Mouse (Mus musculus): Measurements from ENCODE around the gene Clec4f. TPM values are rescaled to one million over a fixed set of nuclear protein-coding genes. Genes with fewer than 3 reads are reported as not detected.

Gene Clec4f
- total RNA-seq (2021): not detected

DNA sequence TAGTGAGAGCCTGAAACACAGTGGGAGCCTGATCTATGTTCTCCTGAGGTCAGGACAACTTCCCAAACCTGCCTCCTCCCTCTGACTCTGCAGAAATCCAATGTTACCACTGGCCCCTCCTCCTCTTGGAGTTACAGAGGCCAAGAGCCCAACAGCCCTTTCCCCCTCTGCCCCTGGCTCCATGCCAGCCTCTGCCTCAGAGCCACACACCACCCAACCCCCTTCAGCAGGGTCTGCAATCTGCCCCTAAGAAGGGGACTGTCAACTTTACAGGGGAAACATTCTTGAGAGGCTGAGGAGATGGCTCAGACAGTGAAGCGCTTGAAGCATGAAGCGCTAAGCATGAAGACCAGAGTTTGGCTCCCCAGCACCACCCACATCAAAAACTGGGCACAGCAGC lies at the start of gene Clec4f:
TSS of gene Clec4f (minus strand) at position 101 of the 400 bp plus-strand sequence.
- intact Hi-C loops (cut with DNase I): no loop called here
- DNase-seq (ENCODE audit: low spot score in 2 of 2): no peak

DNA sequence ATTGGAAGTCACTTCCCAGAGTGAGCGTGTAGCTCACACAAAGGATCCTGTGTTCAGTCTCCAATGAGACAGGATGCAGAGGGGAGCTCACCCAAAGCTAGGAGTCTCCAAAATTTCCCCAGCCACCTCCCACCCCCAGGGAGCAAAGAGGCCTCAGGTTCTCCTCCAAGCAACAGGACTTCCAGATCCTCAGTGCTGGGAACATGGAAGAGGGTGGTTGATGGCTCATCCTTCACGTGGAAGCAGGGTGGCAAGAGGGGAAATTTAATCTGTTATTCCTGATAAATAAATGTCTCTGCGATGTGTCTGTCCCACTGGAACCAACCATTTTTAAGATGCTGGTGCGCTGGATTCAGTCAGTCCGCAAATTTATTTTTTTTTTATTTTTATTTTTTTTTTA lies 48.7 kb upstream of the Clec4f start:
- no peak for DNase-seq (ENCODE audit: low spot score in 2 of 2)
- intact Hi-C loops (cut with DNase I): no loop called here

DNA sequence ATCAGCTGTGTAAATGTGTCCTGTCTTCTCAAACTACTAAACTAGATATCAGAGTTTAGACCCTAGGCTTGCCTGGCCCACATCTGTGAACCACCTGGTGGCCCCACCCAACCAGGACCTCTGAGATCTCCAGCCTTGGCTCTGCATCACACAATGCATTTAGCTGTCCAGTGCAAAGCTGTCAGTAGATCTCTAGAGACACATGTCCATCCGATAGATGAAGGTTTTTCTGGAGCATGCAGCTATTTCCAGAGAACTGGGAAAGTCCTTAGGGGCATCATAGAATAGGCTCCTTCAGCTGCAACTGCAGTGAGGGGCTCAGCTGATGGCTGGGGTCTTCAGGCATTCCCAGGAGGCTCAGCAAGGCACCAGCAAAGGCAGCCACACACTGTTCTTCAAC lies 48.3 kb upstream of the Clec4f start:
- no peak for DNase-seq (ENCODE audit: low spot score in 2 of 2)
- intact Hi-C loops (cut with DNase I): no loop called here

DNA sequence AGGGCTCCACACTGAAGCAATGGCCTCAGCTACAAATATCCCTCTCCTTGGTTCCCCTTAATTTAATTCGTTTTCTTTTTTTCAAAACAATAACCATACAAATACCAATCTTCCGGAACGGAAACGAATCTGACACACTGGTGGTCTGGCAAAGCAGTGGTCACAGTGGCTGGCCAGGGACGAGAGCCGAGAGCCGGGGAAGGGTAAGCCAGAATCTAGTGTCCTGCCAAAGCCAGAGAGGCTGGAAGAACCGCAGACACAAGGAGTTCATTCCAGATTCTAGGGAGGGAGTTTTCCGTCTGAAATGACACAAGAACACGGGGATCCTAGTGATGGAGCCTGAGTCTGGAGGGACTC lies 47.7 kb upstream of the Clec4f start:
- DNase-seq (ENCODE audit: low spot score in 2 of 2): no peak
- intact Hi-C loops (cut with DNase I): no loop called here

DNA sequence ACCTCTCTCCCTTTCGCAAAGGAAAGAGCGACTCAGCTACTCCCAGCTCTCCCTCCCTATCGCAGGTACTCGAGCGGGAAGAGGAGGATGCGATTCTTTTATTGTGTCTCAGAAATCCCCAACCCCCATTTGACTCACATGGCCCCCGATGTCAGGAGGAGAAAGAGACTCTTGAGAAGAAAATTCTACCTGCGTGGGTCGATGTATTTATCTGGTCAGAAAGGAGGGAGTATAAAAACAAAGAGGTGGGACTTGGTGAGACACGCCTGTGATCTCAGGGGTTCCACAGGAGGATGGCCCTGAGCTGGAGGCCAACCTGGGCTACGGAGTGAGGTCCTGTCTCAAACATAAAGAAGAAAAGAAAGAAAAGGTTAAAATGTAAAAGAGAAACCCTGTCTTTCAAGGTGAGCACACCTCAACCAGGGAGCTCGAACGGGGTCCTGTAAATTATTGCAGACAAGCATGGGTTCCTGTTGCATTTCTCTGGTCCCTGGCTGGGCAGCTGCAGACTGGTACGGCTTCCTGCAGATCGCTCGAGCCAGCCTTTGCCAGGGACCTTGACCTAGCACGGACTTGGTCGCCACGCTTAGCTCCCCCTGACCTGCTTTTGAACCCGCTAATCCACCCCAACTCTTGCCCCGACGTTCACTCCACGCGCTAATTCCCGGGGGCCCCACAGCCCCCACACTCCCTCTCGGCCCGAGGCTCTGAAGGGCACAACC lies 47.2 kb upstream of the Clec4f start:
- intact Hi-C loops (cut with DNase I): no loop called here
- no peak for DNase-seq (ENCODE audit: low spot score in 2 of 2)

DNA sequence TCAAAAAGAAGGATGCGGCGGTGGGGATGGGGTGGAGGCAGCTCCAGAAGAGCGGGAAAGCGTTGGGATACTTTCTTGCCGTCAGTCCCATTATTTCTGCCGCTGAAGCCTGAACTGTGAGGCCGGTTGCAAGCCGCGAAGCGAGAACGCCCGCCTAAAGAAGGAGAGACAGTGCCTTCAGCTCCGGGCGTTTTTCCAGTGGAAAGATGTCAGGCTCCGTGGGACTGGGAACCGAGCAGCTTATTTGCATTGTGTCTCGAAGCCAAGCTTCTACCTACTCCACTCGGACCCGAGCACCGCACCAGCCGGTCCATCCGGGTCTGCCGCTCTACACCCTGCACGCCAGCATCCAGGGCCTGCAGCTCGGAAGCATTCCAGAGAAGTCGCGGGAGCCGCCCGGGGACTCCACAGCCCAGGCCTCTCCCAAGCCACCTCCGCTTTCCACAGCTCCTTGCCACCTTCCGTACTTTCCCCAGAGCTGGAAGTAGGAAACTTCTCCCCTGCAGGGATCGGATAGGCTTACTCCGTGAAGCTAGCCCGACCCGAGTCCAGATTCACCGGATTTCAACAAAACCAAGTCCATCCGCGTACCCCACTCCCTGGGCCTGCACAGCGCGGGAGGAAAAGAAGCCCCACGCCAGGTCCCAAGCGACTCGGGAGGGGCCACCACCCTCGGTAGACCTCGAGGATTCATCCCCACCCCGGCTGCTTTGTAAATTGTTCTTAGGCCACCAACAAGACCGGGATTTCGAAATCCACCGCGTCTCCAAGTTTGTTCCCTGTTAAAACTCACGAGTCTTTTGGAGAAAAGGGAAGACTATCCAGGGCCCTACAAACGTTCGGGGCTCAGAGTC lies 46.4 kb upstream of the Clec4f start:
- DNase-seq (ENCODE audit: low spot score in 2 of 2): no peak
- intact Hi-C loops (cut with DNase I): no loop called here

DNA sequence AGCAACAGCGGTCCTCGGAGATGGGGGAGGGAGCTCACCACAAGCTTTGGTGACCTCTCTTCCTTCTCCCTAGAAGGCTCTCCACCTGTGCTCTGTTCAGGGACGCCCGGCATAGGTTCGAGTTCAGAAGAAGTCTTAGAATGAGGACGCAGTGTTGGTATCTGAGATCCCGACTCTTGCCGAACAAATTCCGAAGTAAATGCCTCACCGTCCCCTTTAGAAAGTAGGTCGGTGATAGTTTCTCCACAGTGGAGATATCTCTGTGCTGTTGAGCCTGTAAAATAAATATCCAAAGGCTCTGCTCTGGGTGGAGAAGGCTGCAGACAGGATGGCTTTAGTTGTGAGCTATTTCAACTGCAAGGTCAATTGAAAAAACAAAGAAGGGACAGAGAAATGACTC lies 45.0 kb upstream of the Clec4f start:
- intact Hi-C loops (cut with DNase I): no loop called here

DNA sequence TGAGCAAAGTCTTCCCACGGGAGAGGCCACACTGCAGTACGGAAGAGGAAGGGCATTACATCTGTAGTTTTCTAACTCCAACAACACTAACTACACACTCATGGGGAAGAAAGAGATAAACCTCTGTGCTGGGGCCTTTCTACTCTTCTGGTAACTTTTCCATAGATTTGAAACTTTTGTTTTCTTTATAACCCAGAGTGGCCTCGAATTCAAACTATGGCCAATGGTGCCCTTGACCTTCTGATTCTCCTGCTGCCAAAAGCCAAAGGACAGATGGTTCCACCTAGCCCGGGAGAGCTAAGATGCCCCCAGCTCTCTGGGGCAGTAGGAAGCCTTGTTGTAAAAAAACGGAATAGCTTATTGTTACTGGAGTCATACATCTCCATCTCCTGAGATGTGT lies 44.0 kb upstream of the Clec4f start:
- intact Hi-C loops (cut with DNase I): loop anchor here (5.0 kb wide), 1 partner anchor 32 kb away; no protein-coding TSS in a partner anchor
- no peak for DNase-seq (ENCODE audit: low spot score in 2 of 2)

More for the DNA sequence above, 45.0 kb upstream of the Clec4f start:
- no peak for DNase-seq (ENCODE audit: low spot score in 2 of 2)

DNA sequence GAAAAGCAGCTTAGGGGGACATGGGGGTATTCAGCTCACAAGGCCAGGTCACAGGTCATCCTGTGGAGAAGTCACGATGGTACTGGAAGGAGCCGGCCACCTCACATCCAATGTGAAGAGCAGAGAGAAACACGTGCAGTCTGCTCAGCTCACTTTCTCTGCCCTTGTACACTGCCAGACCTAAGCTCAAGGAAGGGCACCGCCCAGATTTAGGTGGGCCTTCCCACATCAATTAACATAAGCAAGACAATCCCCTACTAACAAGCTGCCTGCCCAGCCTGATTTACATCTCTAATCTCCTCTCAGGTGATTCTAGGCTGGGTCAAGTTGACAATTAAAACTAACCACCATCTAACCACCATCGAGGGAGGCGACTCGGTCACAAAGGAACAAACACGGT lies 41.9 kb upstream of the Clec4f start:
- DNase-seq (ENCODE audit: low spot score in 2 of 2): no peak
- intact Hi-C loops (cut with DNase I): loop anchor here (5.0 kb wide), 1 partner anchor 34 kb away; no protein-coding TSS in a partner anchor

DNA sequence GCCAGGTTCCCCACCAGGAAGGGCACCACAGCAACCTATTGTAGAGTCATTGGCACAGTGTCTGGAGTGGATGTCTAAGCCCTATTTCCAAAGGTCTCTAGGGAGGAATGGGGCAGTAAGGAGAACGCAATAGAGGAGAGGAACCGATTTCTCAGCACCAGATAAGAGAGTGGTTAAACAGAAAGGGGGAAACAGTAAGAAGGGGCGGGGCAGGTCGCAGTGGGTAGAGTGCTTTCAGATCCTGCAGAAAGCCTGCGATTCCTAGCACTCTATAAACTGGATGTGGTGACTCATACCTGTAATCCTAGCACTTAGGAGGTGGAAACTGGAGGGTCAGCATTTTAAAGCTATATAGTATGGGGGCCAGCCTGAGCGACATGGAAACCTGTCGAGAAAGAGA lies 40.7 kb upstream of the Clec4f start:
- no peak for DNase-seq (ENCODE audit: low spot score in 2 of 2)
- intact Hi-C loops (cut with DNase I): loop anchor here (5.0 kb wide), 1 partner anchor 36 kb away; no protein-coding TSS in a partner anchor

DNA sequence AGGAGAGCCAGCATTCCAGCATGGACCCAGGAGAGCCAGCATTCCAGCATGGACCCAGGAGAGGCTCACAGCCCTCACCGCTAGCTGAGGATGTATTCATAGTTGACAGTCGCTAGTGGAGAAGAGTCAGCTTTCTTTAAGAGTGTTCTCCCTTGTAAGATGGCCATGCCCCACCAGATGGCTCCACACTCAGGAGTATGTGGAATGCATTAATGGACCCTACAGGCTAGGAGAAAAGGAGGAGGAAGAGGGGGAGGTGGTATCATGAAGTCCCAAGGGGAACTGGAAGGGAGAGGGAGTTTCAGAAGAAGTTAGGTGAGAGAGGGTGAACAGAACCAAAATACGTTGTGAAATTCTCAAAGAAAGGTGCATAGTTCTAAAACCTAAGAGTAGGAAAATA lies 39.7 kb upstream of the Clec4f start:
- DNase-seq (ENCODE audit: low spot score in 2 of 2): no peak
- intact Hi-C loops (cut with DNase I): loop anchor here (5.0 kb wide), 1 partner anchor 37 kb away; no protein-coding TSS in a partner anchor

DNA sequence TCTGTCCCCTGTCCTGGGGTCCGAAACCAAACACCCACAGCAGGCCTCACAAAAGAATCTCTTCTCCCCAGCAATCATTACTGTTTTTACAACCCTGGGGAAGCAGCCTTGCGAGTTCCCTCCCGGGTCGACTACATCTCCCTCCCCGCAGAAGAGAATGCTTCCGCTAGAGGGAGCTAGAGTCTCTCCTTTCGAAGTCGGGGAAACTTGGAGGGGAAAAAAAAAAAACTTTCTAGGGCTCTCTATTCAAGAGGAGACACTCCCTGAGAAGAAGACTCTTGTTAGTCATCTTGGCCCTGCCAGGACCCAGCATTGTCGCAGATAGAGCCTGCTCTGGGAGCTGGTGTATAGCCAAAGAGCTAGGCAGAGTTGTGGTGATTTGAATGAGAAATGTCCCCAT lies 37.8 kb upstream of the Clec4f start:
- DNase-seq (ENCODE audit: low spot score in 2 of 2): no peak
- intact Hi-C loops (cut with DNase I): no loop called here

DNA sequence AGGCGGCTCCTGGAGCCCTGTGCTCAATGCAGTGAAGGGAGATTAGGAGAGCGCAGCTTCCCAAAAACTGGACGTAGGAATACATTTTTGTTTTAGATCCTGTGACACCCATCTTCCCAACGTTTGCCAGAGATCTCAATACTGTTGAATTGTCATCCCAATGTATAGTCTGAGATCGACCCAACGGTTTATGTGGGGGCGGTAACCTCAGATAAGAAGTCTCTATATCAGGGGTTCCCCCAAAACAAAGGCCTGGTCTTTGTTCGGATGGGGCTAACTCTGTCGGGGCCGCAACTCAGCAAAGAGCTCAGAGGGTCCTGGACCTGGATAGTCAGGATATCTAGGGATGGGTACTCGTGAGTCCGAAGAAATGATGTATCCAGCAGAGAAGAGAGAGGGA lies 37.0 kb upstream of the Clec4f start:
- no peak for DNase-seq (ENCODE audit: low spot score in 2 of 2)
- intact Hi-C loops (cut with DNase I): no loop called here

DNA sequence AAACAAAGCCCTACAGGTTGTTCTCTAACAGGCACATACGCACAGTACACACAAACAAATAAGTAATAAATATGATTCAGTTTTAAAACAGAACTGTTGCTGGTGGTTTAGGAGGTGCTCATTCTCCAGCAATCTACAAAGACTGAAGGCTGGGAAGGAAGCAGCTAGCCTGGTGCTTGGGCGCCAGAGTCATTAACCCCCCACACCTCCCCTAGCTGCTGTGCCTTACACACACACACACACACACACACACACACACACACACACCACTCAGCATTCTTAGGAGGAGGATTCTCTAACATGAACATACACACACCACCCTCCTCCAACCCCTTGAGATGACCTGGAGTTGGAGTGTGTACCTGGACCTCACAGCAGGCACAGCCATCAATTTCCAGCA lies 34.9 kb upstream of the Clec4f start:
- intact Hi-C loops (cut with DNase I): no loop called here
- DNase-seq (ENCODE audit: low spot score in 2 of 2): no peak

DNA sequence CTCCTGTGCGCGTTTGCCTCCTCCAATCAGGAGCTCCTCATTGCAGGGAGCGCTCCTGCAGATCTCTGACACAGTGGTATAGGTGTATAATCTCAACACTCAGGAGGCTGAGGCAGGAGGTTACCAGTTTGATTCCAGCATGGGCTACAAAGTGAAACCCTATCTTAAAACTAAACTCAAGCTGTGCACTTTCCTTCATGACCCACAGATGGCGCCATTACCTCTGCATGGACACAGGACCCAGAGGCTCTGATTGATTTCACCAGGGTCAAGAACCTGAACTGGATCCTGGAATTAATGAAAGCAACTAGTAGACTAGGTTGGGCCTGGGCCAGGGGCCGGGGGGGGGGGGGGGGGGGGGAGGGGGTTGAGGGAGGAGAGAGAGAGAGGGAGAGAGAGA lies 34.3 kb upstream of the Clec4f start:
- no peak for DNase-seq (ENCODE audit: low spot score in 2 of 2)
- intact Hi-C loops (cut with DNase I): no loop called here

DNA sequence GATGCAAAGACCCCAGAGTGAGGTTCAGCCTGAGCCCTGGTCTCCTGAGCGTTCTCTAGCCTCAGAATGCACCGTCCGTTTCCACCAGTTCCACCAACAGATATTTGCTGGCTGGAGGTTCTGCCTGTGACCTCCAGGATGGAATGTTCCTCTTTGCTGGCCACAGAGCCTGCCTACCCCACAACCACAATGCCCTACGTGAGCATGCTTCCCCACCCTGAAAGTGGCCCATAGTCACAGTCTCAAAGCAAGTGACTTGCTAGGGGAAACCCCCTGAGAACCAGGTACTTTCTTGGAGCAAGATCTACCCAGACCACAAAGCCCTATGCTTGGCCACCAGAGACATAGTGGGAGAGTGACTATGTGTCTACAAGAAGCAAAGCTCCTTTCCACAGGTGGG lies 33.4 kb upstream of the Clec4f start:
- intact Hi-C loops (cut with DNase I): loop anchor here (10.0 kb wide), 1 partner anchor 465 kb away; no protein-coding TSS in a partner anchor
- no peak for DNase-seq (ENCODE audit: low spot score in 2 of 2)

DNA sequence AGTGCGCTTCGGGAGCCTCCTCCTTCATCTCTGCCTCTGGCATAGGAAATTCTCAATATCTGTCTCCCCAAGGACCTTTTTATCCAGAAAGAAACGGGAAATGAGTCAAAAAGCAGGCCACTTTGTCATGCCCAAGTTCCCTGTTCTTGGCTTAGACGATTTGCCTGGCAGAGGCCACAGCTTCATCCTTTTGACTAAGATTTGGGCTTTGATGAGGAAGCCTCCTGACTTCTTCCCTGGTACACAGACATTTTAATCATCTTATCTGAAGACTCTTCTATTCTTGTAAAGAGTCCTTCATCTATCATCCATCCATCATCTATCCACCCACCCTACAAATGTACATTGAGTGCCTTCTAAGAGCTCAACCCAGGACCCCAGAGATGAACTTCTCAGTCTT lies 21.8 kb upstream of the Clec4f start, which contains the start of gene Cd207:
TSS of gene Cd207 (minus strand) at position 101 of the 400 bp plus-strand sequence.
- intact Hi-C loops (cut with DNase I): no loop called here
- DNase-seq (ENCODE audit: low spot score in 2 of 2): no peak

DNA sequence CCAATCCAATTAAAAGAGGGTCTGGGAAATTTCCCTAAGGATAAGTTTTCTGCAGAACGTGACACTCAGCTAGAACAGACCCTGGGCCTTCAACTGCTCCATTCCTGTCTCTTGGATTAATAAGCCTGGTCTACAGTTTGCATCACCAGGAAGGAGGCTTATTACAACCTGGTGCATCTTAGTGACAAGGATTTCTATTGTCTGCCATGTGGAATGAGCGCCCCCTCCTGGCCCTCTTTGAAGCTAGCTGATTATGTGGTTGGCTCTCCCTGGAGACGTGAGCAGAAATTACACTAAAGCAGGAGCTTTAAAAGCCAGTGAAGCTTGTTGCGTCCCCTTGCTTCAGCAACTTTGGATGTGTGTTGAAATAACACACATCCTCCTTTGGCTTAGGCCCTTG lies 17.4 kb upstream of the Clec4f start:
- DNase-seq (ENCODE audit: low spot score in 2 of 2): peak; percentile 59 to 66
- intact Hi-C loops (cut with DNase I): loop anchor here (1.0 to 5.0 kb wide), 2 partner anchors 90 to 316 kb away; no protein-coding TSS in a partner anchor

DNA sequence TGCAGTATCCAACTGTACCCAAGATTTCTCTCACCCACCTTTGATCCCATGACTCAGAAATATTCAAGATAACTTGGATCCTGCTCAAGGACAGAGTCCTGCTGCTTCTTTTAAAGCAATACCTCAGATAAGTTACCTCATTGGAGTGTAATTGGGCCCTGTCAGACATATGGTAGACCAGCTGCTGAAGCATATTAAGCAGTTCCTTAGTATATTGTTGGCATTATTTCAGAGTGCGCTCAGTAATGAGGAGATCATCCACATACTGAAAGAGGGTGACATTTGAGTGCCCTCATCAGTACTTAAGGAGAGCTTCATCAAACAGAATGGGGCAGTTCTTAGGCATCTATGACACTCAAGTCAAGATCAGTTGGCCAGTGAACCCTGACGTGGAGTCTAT lies 9.0 kb upstream of the Clec4f start:
- DNase-seq (ENCODE audit: low spot score in 2 of 2): no peak
- intact Hi-C loops (cut with DNase I): no loop called here

DNA sequence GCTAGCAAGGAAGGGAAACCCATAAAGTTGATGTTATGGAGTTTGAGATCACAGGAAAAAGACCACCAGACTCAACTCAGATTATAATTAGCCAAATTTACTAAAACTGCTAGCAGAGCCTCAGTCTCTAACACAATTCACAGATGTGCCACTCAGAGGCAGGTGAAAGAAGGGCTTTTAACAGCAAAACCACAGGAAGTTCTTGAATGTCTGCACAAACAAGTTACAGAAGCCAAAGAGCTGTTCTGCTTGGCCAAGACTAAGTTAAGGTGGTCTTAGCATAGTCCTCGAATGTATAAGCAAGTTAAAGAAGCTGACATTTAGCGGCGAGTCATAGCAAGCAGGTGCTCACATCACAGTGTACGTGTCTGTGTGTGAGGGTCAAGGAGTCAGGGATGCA lies 4.8 kb upstream of the Clec4f start:
- intact Hi-C loops (cut with DNase I): no loop called here
- no peak for DNase-seq (ENCODE audit: low spot score in 2 of 2)

DNA sequence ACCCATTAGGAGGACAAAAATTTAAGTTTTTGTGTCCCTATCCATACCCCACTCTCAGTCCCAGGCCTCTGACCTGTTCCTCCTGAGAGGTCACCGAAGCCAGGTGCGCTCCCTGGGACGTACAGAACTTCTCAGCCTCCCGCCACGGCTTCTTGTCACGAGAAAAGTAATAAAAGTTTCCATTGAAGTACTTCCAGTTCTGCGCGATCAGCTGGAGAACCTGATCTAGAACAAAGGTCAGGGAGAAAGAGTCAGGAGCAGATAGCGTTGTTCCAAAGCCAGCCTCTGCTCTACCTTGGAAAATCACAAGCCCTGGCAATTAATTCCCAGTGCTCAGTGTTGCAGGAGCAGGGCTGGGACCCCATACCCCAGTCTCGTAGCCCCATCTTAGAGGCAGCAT lies 9.3 kb downstream of the Clec4f start:
- DNase-seq (ENCODE audit: low spot score in 2 of 2): no peak
- intact Hi-C loops (cut with DNase I): no loop called here
